Mouse (Mus musculus): ENCODE data around the gene 2410137M14Rik.
A peak's percentile ranks its signal among the peaks of the same experiment; 100 is the strongest.

2410137M14Rik gene

DNA sequence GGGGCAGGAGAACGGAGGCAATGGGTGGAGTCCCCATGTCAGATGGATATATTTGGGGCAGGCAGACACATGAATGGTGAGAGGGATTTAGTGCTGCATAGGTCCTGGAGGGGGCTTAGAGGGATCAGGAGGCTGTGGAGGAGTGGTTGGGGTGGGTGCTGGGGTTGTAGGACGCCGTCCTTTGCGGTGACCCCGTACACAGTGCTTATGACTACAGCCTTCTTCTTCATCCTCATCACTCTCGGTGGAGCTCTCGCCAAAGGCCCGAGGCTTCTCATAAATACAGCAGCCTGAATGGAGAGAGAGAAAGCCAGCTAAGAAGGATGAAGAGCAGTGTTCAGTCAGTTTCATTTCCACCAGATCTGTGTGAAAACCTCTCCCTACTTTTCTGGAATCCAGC lies 31.8 kb downstream of the 2410137M14Rik start:
- DNase-seq (ENCODE audit: low read depth, low spot score) = no peak

DNA sequence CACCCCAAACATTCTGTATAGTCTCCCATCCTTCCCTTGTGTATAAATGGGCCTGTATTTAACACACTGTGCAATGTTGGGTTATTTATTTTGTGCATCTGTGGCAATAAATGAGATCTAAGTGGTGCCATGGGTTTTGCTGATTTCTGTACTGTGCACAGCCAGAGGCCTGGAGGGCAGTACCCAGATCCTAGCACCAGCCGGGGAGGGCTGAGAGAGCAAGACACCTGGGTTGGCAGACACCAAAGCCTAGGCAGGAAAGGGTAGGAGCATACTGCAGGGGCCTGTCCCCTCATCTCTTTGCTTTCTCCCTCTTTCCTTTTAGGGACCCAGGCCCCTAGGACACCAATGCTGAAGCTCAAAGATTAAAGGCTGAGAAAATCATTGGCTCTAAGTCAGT lies 32.8 kb downstream of the 2410137M14Rik start:
- DNase-seq (ENCODE audit: low read depth, low spot score) = no peak

DNA sequence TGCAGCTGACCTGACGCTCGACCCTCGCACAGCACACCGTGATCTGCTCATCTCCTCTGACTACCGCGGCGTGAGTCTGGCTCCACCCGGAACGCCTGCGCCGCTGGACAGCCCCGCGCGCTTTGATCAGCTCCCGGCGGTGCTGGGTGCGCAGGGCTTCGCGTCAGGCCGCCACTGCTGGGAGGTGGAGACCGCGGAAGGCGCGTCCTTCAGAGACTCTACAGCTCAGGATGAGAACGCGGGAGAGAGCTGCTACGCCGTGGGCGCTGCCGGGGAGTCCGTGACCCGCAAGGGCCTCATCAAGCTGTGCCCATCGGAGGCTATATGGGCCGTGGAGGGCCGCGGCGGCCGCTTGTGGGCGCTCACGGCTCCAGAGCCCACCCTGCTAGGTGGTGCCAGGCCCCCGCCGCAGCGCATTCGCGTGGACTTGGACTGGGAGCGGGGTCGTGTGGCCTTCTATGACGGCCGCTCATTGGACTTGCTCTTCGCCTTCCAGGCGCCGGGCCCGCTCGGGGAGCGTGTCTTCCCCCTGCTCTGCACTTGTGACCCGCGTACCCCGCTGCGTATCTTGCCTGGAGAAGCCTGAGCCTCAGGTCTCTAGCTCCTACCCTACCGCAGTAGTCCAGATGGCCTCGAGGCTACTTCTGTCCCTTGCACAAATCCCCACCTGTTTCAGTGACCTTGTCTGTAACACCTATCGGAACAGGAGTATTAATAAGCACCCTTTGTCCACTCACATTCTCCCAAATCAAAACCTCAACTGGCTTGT lies 33.8 kb downstream of the 2410137M14Rik start:
- DNase-seq (ENCODE audit: low read depth, low spot score) = peak; percentile 60

DNA sequence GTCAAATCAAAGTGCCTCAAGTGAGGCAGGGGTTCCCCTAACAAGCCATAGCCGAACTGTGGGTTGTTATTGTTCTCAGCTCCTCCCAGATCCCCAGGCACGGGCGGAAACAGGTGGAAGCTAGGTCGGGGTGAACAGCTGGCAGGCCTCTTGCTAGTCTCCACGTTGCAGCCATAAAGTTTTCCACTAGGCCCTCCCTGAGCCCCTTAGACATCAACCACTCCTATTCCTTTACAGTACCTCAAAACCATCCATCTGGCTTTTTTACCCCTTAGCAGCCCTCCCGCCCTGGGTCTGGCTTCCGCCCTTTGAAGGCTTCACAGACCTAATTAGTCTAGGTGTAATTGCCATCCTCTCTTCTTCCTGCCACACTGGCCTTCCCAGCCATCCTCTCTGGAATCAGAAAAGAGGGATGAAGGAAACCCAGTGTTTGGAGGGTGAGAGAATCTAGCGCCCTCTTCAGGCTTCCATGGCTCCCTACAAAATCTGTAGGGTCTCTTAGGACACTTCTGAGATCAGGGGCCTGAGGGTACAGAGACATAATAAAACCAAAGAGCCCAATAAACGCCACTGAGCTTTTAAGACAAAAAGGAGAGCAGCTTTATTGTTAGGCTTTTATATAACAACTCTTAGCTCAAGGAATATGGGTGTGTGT lies 36.8 kb downstream of the 2410137M14Rik start:
- DNase-seq (ENCODE audit: low read depth, low spot score) = peak; percentile 63

DNA sequence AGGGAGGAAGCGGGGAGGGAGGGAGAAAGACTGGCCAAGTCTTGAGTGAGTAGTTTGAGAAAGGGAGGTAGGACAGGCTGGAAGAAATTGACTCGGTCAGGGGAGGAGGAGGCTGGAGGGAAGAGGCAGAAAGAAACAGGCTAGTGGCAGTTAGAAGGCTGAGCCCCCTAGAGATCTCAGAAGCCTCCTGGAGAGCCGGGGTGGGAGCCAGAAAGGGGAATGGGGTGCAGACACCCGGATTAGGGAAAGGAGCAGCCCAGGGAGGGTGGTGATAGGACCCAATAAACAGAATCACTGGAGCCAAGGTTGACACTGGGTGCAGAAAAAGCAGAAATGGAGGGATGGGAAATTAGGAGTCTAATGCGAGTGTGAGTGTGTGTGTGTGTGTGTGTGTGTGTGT lies 37.3 kb downstream of the 2410137M14Rik start:
- DNase-seq (ENCODE audit: low read depth, low spot score) = no peak

DNA sequence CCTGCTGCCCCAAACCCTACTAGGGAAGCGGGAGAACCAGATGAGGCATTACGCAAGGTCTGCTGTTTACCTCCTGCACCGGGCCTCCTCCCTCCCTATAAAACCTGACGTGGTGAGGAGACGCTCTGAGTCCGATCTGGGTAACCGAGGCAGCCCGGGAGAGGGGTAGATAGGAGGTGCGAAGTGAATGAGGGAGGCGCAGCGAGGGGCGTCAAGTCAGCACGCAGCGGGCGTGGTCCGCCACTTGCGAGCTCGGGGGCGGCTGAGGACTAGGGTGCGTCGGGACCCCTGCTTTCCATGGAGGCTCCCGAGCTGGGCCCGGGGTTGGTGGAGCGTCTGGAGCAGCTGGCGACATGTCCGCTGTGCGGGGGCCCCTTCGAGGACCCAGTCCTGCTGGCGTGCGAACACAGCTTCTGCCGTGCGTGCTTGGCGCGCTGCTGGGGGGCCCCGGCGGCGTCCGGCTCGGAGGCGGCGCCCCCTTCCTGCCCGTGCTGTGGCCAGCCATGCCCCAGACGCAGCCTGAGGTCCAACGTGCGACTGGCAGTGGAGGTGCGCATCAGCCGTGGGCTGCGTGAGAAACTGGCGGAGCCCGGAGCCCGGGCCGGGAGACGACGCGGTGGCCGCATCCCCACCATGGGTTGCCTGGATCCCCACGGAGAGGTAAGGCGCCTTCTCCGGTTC lies 38.1 kb downstream of the 2410137M14Rik start, which contains the start of gene Rnf39:
Rnf39 (plus strand) TSS at position 128 of the 681 bp plus-strand sequence.
- peak; percentile 26 for DNase-seq (ENCODE audit: low read depth, low spot score)

DNA sequence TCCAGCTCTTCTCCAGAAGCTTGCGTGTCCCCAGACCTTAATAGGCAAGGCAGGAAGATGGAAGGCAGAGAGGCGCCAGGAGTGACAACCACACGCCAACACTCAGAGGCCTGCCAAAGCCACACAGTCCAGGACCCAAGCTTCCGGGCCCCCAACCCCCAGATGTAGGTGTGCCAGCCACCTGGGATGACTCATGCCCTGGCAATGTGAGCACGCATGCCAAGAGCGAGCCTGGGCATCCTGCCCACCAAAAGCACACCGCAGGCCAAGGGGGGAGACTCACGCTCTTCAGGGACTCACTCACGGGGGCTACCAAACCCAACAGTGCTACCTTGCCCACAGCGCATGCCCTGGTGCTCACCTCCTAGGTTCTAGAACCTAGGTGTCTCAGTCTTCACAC lies 38.6 kb downstream of the 2410137M14Rik start:
- peak; percentile 59 for DNase-seq (ENCODE audit: low read depth, low spot score)

DNA sequence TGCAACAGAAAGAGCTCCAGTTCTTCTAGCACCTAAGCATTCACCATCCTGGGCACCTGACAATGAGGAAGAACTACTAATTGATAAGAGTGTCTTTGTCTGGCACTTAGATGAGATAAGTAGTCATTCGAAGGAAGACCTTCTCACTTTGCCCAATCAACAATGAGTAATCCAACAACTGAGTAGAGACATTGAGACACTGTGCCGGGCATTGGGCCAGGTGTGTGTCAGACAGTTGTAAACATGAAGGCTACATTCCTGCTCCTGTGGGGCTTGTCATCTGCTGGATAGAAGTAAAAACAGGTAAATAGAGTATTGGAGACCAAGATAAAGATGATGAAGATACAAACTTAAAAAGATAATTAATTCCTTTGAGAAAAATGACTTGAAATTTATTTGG lies 43.0 kb downstream of the 2410137M14Rik start:
- DNase-seq (ENCODE audit: low read depth, low spot score) = no peak

DNA sequence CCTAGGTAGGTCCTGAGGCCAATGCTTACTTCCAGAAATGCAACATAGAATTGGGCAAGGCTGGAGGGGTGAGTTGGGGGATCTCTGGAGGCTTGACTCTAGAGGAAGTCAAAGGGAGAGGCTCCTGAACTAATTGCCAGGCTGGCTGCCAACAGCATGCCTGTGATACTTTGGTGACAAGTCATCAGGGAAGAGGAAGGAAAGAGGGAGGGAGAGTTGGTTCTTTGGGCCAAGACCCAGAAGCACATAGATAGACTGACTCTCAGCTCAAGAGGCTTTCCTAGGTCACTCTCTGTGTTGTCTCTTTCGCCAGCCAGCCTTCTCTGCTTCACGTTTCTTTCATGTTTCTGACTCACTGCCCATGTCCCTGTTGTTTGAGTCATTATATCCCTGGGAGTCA lies 49.2 kb downstream of the 2410137M14Rik start:
- DNase-seq (ENCODE audit: low read depth, low spot score) = no peak

DNA sequence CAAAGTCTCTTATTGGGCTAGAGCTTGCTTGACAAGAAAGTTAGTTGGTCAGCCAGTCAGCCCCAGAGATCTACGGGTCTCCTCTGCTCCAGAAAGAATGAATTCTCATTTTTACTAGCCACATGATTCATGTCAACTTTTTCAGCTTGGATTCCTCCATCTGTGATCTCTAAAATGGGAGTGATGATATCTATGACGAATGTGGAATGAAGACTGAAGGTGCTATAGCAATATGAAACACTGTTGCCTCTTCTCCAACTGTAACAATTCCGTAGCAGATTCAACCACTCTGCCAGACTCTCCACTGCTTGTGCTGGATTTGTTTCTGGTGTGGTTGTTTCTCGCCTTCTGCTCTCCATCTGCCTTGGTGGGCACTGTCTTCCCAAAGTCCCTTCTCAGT lies 49.9 kb downstream of the 2410137M14Rik start:
- DNase-seq (ENCODE audit: low read depth, low spot score) = no peak

DNA sequence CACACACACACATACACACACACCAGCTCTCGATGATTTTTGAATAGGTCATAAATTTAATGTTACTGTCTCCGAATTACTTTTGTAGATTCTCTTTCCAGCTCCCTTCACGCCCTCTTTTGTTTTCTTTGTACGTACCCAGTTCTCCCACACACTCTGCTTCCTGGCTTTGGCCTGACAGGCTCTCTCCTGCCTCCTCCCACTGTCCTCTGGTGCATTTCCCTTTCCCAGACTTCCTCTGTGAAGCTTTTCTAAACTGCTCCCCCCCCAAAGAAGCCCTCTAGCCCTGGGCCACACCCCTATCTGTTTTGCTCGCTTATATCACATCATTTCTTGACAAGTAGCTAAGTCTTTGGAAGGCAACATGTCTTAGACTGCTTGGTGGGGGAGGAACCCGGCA lies 50.8 kb downstream of the 2410137M14Rik start:
- DNase-seq (ENCODE audit: low read depth, low spot score) = no peak

DNA sequence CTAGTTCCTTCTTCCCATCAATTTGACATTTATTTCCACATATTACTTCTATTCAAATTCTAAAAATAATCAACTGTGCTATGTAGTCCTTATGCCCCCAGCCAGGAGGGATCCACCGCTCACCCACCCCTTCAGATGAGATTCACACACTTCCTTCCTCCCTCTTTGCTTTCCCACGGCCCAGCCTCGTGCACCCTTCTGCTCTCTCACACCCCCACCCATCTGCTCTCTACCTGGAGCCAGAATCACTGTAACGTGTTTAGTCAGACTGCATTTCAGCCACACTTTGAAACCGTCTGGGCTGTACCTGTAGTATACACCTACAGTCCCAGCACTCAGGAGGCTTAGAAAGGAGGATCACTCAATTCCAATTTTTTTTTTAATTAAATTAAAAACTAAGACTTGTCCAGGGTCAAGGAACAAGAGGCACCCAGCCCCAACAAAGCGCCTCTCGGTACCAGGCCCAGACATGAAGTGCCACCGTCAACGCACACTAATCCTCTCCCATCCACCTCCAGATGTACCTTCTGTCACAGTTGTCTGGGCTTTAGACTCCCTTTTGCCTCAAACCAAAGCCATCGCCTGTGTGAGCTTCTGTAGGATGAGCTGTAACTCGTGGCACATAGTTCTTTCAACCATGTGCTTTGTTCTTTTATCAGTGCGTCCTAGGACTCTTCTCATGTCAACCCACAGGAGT lies 51.7 kb downstream of the 2410137M14Rik start:
- no peak for DNase-seq (ENCODE audit: low read depth, low spot score)
